Mouse (Mus musculus) CH12.LX (cell line): ENCODE results near the gene Gabra5. TPM values are rescaled to one million over a fixed set of nuclear protein-coding genes. Genes with fewer than 3 reads are reported as not detected.

ENCODE experiments used
- DNase-seq: peaks from one replicate; pipeline ENCODE4 v3.0.0-alpha.2; 2013; ENCODE audit errors: extremely low read depth
- H3K27ac ChIP-seq: 2 replicates; pipeline ENCODE4 v1.5.1; 2012; ENCODE audit warnings: low read depth, mild to moderate bottlenecking, control low read depth, moderate library complexity; ENCODE audit not compliant: insufficient read depth
- H3K27me3 ChIP-seq: replicated peaks from 2 replicates; pipeline ENCODE3; 2012; ENCODE audit warnings: inconsistent platforms
- H3K36me3 ChIP-seq, 2 experiments: replicated peaks in 1 of 2; 2 replicates each; pipeline versions ENCODE3 to v1.6.1; 2012; ENCODE audit warnings: inconsistent platforms in 1 of 2, low read length in 1 of 2, mild to moderate bottlenecking in 1 of 2, mixed read lengths in 1 of 2, moderate library complexity in 1 of 2; ENCODE audit not compliant: control insufficient read depth in 1 of 2, insufficient read depth in 1 of 2
- H3K4me1 ChIP-seq, 2 experiments: 2 replicates each; pipeline ENCODE4 v1.6.1; 2012; ENCODE audit warnings: inconsistent platforms in 1 of 2, moderate library complexity in 1 of 2; ENCODE audit not compliant: insufficient read depth in 2 of 2, control insufficient read depth in 1 of 2
- H3K4me2 ChIP-seq: 2 replicates; pipeline ENCODE4 v1.6.1; 2012; ENCODE audit warnings: low read depth, mild to moderate bottlenecking, control low read depth; ENCODE audit not compliant: poor library complexity, insufficient read depth, severe bottlenecking
- H3K4me3 ChIP-seq, 3 experiments: fragments of 150-350 bp in 1 of 3; sonication (generic) in 1 of 3; replicated peaks in 1 of 3; 2 replicates each; pipeline versions ENCODE3 to v1.5.1; 2011 to 2012; ENCODE audit warnings: low read depth in 2 of 3, low read length in 2 of 3, mild to moderate bottlenecking in 2 of 3, moderate library complexity in 2 of 3, control low read depth in 1 of 3, improper control_type of control experiment in 1 of 3, inconsistent platforms in 1 of 3, mixed read lengths in 1 of 3; ENCODE audit not compliant: poor library complexity in 1 of 3
- H3K79me2 ChIP-seq: replicated peaks from 2 replicates; pipeline ENCODE4 v1.6.1; 2012; ENCODE audit warnings: mild to moderate bottlenecking, moderate library complexity; ENCODE audit not compliant: control insufficient read depth, poor library complexity, insufficient read depth, severe bottlenecking; ENCODE audit errors: extremely low read depth
- H3K9ac ChIP-seq: 2 replicates; pipeline ENCODE4 v1.6.1; 2012; ENCODE audit warnings: low read depth, mild to moderate bottlenecking, control low read depth, moderate library complexity; ENCODE audit not compliant: insufficient read depth
- H3K9me3 ChIP-seq: replicated peaks from 2 replicates; pipeline ENCODE3; 2012; ENCODE audit warnings: low read length, inconsistent platforms, mixed read lengths
- MAX ChIP-seq: IDR thresholded peaks from 2 replicates; pipeline ENCODE4 v1.6.1; 2011; ENCODE audit warnings: low read length, improper control_type of control experiment
- POLR2A ChIP-seq: IDR thresholded peaks from 2 replicates; pipeline ENCODE4 v1.6.1; 2011; ENCODE audit warnings: low read depth, mild to moderate bottlenecking, improper control_type of control experiment, low read length
- ZKSCAN1 ChIP-seq: IDR thresholded peaks from 2 replicates; pipeline ENCODE4 v1.6.1; 2012; ENCODE audit warnings: low read depth, inconsistent platforms, low read length, improper control_type of control experiment, borderline replicate concordance
- ZMIZ1 ChIP-seq: IDR thresholded peaks from 2 replicates; pipeline ENCODE4 v1.6.1; 2012; ENCODE audit warnings: low read depth, mild to moderate bottlenecking, inconsistent platforms, low read length, improper control_type of control experiment
- dilution Hi-C: fragments of 300-500 bp; cut with MboI; formaldehyde crosslinking; loops from 2 replicates; pipeline ENCODE4 v1.14.3; 2020; ENCODE audit warnings: low sequenced_read_pairs; ENCODE audit not compliant: extremely low pct_unique_long_range_greater_than_20kb, extremely low pct_ligation_motif_present
- in situ Hi-C: fragments of 300-500 bp; cut with MboI; formaldehyde crosslinking; loops from 3 replicates; pipeline ENCODE4 v1.14.3; 2019; ENCODE audit warnings: low sequenced_read_pairs, low pct_ligation_motif_present, low pct_unique_long_range_greater_than_20kb, mixed read lengths
- polyA plus RNA-seq: library from polyadenylated mRNA; unstranded; fragments of >175 nt; gene quantifications from 2 replicates; pipeline ENCODE4 v1.2.1, GENCODE M21; 2012; ENCODE audit warnings: low read depth; ENCODE audit not compliant: insufficient read length
- total RNA-seq, 2 experiments: library from RNA; depleted of rRNA; stranded (reverse); fragments of 300-350 nt in 1 of 2; fragments of >200 nt in 1 of 2; gene quantifications; 2 replicates each; pipeline ENCODE4 v1.2.3; 2012 to 2014

Gabra5 gene
- total and polyA plus RNA-seq, 3 experiments, result not detected

DNA sequence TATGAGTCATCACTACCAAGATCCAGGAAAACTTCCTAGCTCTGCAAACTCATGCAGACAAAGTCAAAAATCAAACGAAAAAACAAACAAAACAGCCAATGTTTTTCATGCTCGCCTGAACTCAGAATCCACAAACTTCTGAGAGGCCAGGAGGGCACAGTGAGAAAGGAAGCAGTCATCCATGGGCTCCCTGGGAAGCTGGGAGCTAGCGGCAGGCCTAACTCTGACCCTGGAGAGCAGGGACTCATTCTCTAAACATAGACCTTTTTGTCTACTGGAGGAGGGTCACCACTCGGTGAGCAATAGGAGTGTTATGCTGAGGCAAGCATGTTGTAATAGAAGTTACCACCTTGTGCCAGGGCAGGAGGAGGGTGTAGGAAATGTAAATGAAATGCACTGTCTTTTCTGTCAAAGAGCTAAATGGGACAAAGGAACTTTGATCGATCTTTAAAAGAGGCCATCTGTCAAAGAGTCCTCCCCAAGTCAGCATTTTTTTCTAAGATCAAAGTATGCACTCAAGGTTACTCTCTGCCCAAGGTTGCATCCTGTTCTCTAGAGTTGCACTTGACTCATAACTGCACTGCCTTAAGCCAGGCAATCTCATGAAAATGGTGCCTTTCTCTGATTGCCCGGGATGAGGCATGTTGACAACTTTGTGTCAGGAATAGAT is 151.9 kb downstream of the Gabra5 start:
- no peak overlapping the region for H3K27ac ChIP-seq
- no peak overlapping the region for H3K4me3 ChIP-seq
- DNase-seq, result no peak
- dilution Hi-C loops, result no loop called here
- peaks cover 29% of the 10 kb centered on the region for H3K9me3 ChIP-seq
- no peaks in the 10 kb centered on the region for H3K79me2 ChIP-seq
- H3K9ac ChIP-seq, result no peak overlapping the region
- no peaks in the 10 kb centered on the region for H3K36me3 ChIP-seq
- in situ Hi-C loops, result no loop called here
- no peak for TF ChIP-seq ZMIZ1
- TF ChIP-seq POLR2A, result no peak
- TF ChIP-seq ZKSCAN1, result no peak
- no peak for TF ChIP-seq MAX
- H3K4me2 ChIP-seq, result no peak overlapping the region
- H3K4me1 ChIP-seq, result no peaks in the 10 kb centered on the region
- H3K27me3 ChIP-seq, result no peaks in the 10 kb centered on the region

Other genes starting within 250 kb of the Gabra5 start
- gene Gabrg3, start 122.9 kb downstream of the Gabra5 start, total RNA-seq (2012; rRNA removed), result not detected in 2 replicates
- not detected in 2 replicates for gene Gabrg3, start 122.9 kb downstream of the Gabra5 start, total RNA-seq (2014; rRNA removed)
- gene Gabrg3, start 122.9 kb downstream of the Gabra5 start, polyA plus RNA-seq, result not detected in 2 replicates
- gene Gabrb3, start 90.4 kb downstream of the Gabra5 start, total RNA-seq (2012; rRNA removed), result not detected in 2 replicates
- not detected in 2 replicates for gene Gabrb3, start 90.4 kb downstream of the Gabra5 start, total RNA-seq (2014; rRNA removed)
- gene Gabrb3, start 90.4 kb downstream of the Gabra5 start, polyA plus RNA-seq, result not detected in 2 replicates